Mouse (Mus musculus) MEL (cell line): ENCODE measurements around the gene H1fnt. TPM values are rescaled to one million over a fixed set of nuclear protein-coding genes. Genes with fewer than 3 reads are reported as not detected.

ENCODE experiments used
- DNase-seq: peaks from one replicate; pipeline ENCODE4 v3.0.0; 2011; ENCODE audit warnings: low read depth, low spot score
- H3K27ac ChIP-seq: 2 replicates; pipeline ENCODE4 v1.5.1; 2012; ENCODE audit warnings: low read depth, mild to moderate bottlenecking, control low read depth, low read length, moderate library complexity; ENCODE audit not compliant: control insufficient read depth
- H3K27me3 ChIP-seq, 2 experiments: fragments of 150-350 bp in 1 of 2; sonication (generic) in 1 of 2; 2 replicates each; pipeline ENCODE4 v1.6.1; 2012; ENCODE audit warnings: low read length in 2 of 2, mild to moderate bottlenecking in 2 of 2, improper control_type of control experiment in 1 of 2, moderate library complexity in 1 of 2; ENCODE audit not compliant: insufficient read depth in 2 of 2, control insufficient read depth in 1 of 2
- H3K36me3 ChIP-seq, 2 experiments: 2 replicates each; pipeline ENCODE4 v1.6.1; 2012 to 2014; ENCODE audit warnings: low read length in 2 of 2, improper control_type of control experiment in 1 of 2, inconsistent platforms in 1 of 2, mild to moderate bottlenecking in 1 of 2; ENCODE audit not compliant: insufficient read depth in 2 of 2, control insufficient read depth in 1 of 2
- H3K4me1 ChIP-seq, 2 experiments: fragments of 150-350 bp in 1 of 2; sonication (generic) in 1 of 2; 2 replicates each; pipeline ENCODE4 v1.6.1; 2012; ENCODE audit warnings: low read length in 2 of 2, improper control_type of control experiment in 1 of 2, mild to moderate bottlenecking in 1 of 2; ENCODE audit not compliant: insufficient read depth in 2 of 2, control insufficient read depth in 1 of 2
- H3K4me3 ChIP-seq, 2 experiments: fragments of 150-350 bp in 1 of 2; sonication (generic) in 1 of 2; 2 replicates each; pipeline ENCODE4 v1.5.1; 2012; ENCODE audit warnings: low read depth in 2 of 2, low read length in 2 of 2, mild to moderate bottlenecking in 2 of 2, moderate library complexity in 2 of 2, control low read depth in 1 of 2, improper control_type of control experiment in 1 of 2; ENCODE audit not compliant: control insufficient read depth in 1 of 2, insufficient read depth in 1 of 2
- H3K79me2 ChIP-seq: 2 replicates; pipeline ENCODE4 v1.6.1; 2012; ENCODE audit warnings: mild to moderate bottlenecking, low read length, moderate library complexity; ENCODE audit not compliant: control insufficient read depth, poor library complexity, insufficient read depth
- H3K9ac ChIP-seq: 2 replicates; pipeline ENCODE4 v1.6.1; 2012; ENCODE audit warnings: low read depth, mild to moderate bottlenecking, control low read depth, low read length, moderate library complexity; ENCODE audit not compliant: control insufficient read depth, poor library complexity, severe bottlenecking
- H3K9me3 ChIP-seq: fragments of 150-350 bp; sonication (generic); replicated peaks from 2 replicates; pipeline ENCODE4 v1.6.1; 2012; ENCODE audit warnings: mild to moderate bottlenecking, low read length, improper control_type of control experiment, moderate library complexity; ENCODE audit not compliant: insufficient read depth
- CHD2 ChIP-seq: IDR thresholded peaks from 2 replicates; pipeline ENCODE4 v1.6.1; 2011; ENCODE audit warnings: low read length, improper control_type of control experiment
- CTCF ChIP-seq, 3 experiments: IDR thresholded peaks in 2 of 3; conservative IDR thresholded peaks in 1 of 3; 2 replicates each; pipeline ENCODE4 v1.5.1; 2011 to 2012; ENCODE audit warnings: low read length in 3 of 3, low read depth in 2 of 3, mild to moderate bottlenecking in 2 of 3, improper control_type of control experiment in 1 of 3, inconsistent platforms in 1 of 3, mixed read lengths in 1 of 3, moderate library complexity in 1 of 3; ENCODE audit not compliant: control insufficient read depth in 1 of 3, insufficient read depth in 1 of 3, poor library complexity in 1 of 3, severe bottlenecking in 1 of 3
- ELF1 ChIP-seq: IDR thresholded peaks from 2 replicates; pipeline ENCODE4 v1.6.1; 2014; ENCODE audit warnings: low read depth, mild to moderate bottlenecking, inconsistent platforms, low read length, improper control_type of control experiment, moderate library complexity
- GABPA ChIP-seq: IDR thresholded peaks from 2 replicates; pipeline ENCODE4 v1.6.1; 2012; ENCODE audit warnings: low read depth, mild to moderate bottlenecking, inconsistent platforms, low read length, improper control_type of control experiment, moderate library complexity
- GATA1 ChIP-seq: IDR thresholded peaks from 2 replicates; pipeline ENCODE4 v1.6.1; 2011; ENCODE audit warnings: low read depth, low read length, improper control_type of control experiment
- HCFC1 ChIP-seq: IDR thresholded peaks from 2 replicates; pipeline ENCODE4 v1.6.1; 2012; ENCODE audit warnings: low read depth, mild to moderate bottlenecking, inconsistent platforms, low read length, improper control_type of control experiment, moderate library complexity
- JUND ChIP-seq: IDR thresholded peaks from 2 replicates; pipeline ENCODE4 v1.6.1; 2011; ENCODE audit warnings: low read depth, mild to moderate bottlenecking, improper control_type of control experiment, low read length
- MAFK ChIP-seq: IDR thresholded peaks from 2 replicates; pipeline ENCODE4 v1.6.1; 2011; ENCODE audit warnings: low read depth, mild to moderate bottlenecking, low read length, improper control_type of control experiment, borderline replicate concordance
- NRF1 ChIP-seq: IDR thresholded peaks from 2 replicates; pipeline ENCODE4 v1.6.1; 2014; ENCODE audit warnings: low read depth, mild to moderate bottlenecking, inconsistent platforms, low read length, improper control_type of control experiment, moderate library complexity; ENCODE audit not compliant: poor library complexity, insufficient read depth, severe bottlenecking
- RAD21 ChIP-seq: IDR thresholded peaks from 2 replicates; pipeline ENCODE4 v1.6.1; 2011; ENCODE audit warnings: mild to moderate bottlenecking, low read depth, low read length, improper control_type of control experiment
- RCOR1 ChIP-seq: IDR thresholded peaks from 2 replicates; pipeline ENCODE4 v1.6.1; 2012; ENCODE audit warnings: low read depth, mild to moderate bottlenecking, inconsistent platforms, low read length, improper control_type of control experiment
- TAL1 ChIP-seq: IDR thresholded peaks from 2 replicates; pipeline ENCODE4 v1.6.1; 2012; ENCODE audit warnings: mild to moderate bottlenecking, inconsistent platforms, low read length, moderate library complexity, mixed read lengths
- TBP ChIP-seq: IDR thresholded peaks from 2 replicates; pipeline ENCODE4 v1.8.0; 2011; ENCODE audit warnings: low read depth, low read length, improper control_type of control experiment
- TCF12 ChIP-seq: IDR thresholded peaks from 2 replicates; pipeline ENCODE4 v1.6.1; 2014; ENCODE audit warnings: low read depth, mild to moderate bottlenecking, inconsistent platforms, low read length, improper control_type of control experiment, moderate library complexity
- UBTF ChIP-seq: IDR thresholded peaks from 2 replicates; pipeline ENCODE4 v1.6.1; 2012; ENCODE audit warnings: low read depth, mild to moderate bottlenecking, inconsistent platforms, low read length, improper control_type of control experiment, moderate library complexity, borderline replicate concordance; ENCODE audit not compliant: insufficient read depth
- ZMIZ1 ChIP-seq: IDR thresholded peaks from 2 replicates; pipeline ENCODE4 v1.6.1; 2012; ENCODE audit warnings: low read depth, mild to moderate bottlenecking, inconsistent platforms, low read length, improper control_type of control experiment, moderate library complexity
- ZNF384 ChIP-seq: IDR thresholded peaks from 2 replicates; pipeline ENCODE4 v1.6.1; 2012; ENCODE audit warnings: low read depth, mild to moderate bottlenecking, inconsistent platforms, low read length, improper control_type of control experiment
- polyA plus RNA-seq, 2 experiments: library from polyadenylated mRNA; stranded (reverse) in 1 of 2; unstranded in 1 of 2; fragments of >175 nt in 1 of 2; fragments of >200 nt in 1 of 2; gene quantifications; 2 replicates each; pipeline versions ENCODE4 v1.2.1 to v1.2.4; 2012; ENCODE audit warnings: low replicate concordance in 2 of 2, low read depth in 1 of 2; ENCODE audit not compliant: insufficient read length in 2 of 2, insufficient read depth in 1 of 2, missing spikeins in 1 of 2
- total RNA-seq: library from RNA; depleted of rRNA; stranded (reverse); fragments of 300-350 nt; gene quantifications from 2 replicates; pipeline ENCODE4 v1.2.3, GENCODE M21; 2012

Gene H1fnt
- total and polyA plus RNA-seq, 3 experiments, result not detected

GRCm38 (mm10) chr15:98226096-98226495 is 31.0 kb downstream of the H1fnt start:
- H3K79me2 ChIP-seq, result no peaks in the 10 kb centered on the region
- DNase-seq, result no peak
- no peaks in the 10 kb centered on the region for H3K9me3 ChIP-seq
- H3K27ac ChIP-seq, result no peak overlapping the region
- H3K4me3 ChIP-seq, result no peak overlapping the region
- H3K36me3 ChIP-seq, result no peaks in the 10 kb centered on the region
- H3K9ac ChIP-seq, result no peak overlapping the region
- no peaks in the 10 kb centered on the region for H3K4me1 ChIP-seq
- no peak for TF ChIP-seq TAL1
- TF ChIP-seq ZNF384, result no peak
- no peak for TF ChIP-seq ZMIZ1
- no peak for TF ChIP-seq JUND
- no peak for TF ChIP-seq RCOR1
- TF ChIP-seq GABPA, result no peak
- peaks cover 13 to 19% of the 10 kb centered on the region in 2 experiments for H3K27me3 ChIP-seq

DNA sequence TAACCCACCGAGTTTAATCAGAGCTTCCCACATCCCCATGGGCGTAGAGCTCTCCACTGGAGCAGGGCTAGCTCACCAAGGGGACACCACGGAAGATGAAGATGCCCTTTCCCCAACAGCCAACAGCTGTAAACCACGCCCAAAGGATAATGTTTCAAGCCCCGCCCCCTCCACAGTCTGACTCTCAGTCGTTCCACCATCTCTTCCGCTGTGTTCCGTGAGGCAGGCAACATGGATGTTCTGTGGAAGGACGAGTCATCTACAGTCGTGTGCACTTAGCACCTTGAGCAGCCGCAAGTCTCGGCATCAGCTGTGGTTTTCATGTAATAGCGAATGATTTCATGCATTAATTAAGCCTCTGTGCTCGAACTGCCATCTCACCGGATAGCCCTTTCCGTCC is 31.5 kb downstream of the H1fnt start:
- H3K4me1 ChIP-seq, result no peaks in the 10 kb centered on the region
- no peak overlapping the region for H3K9ac ChIP-seq
- TF ChIP-seq MAFK (no peak), RAD21 (no peak), NRF1 (no peak), ZNF384 (no peak), TCF12 (no peak), TBP (no peak), HCFC1 (no peak), GATA1 (no peak), TAL1 (no peak), CTCF (IDR thresholded peaks at IDR 0.05 in 2 of 3, conservative IDR thresholded peaks at IDR 0.05 in 1 of 3; ENCODE audit: control insufficient read depth in 1 of 3, insufficient read depth in 1 of 3, low read depth in 2 of 3, low read length in 3 of 3, poor library complexity in 1 of 3, severe bottlenecking in 1 of 3) (no peak), CHD2 (no peak), ELF1 (no peak)
- no peaks in the 10 kb centered on the region for H3K9me3 ChIP-seq
- H3K4me3 ChIP-seq, result no peak overlapping the region
- no peaks in the 10 kb centered on the region for H3K79me2 ChIP-seq
- peaks cover 11 to 21% of the 10 kb centered on the region in 2 experiments for H3K27me3 ChIP-seq
- no peaks in the 10 kb centered on the region for H3K36me3 ChIP-seq
- no peak overlapping the region for H3K27ac ChIP-seq
- no peak for DNase-seq

- no peaks in the 10 kb centered on the region for H3K36me3 ChIP-seq
- H3K4me1 ChIP-seq, result no peaks in the 10 kb centered on the region
- H3K9me3 ChIP-seq, result no peaks in the 10 kb centered on the region
- H3K27me3 ChIP-seq, result peaks cover 16 to 18% of the 10 kb centered on the region in 2 experiments
- DNase-seq, result no peak
- H3K4me3 ChIP-seq, result no peak overlapping the region
- H3K27ac ChIP-seq, result no peak overlapping the region
- no peak overlapping the region for H3K9ac ChIP-seq
- no peaks in the 10 kb centered on the region for H3K79me2 ChIP-seq
- no peak for TF ChIP-seq MAFK
- peak; percentile 56; the same call in 1 of the 2 replicates for TF ChIP-seq ZNF384
- TF ChIP-seq UBTF, result no peak
These were observed 34.7 kb downstream of the H1fnt start for GRCm38 (mm10) chr15:98222377-98222776.
